Mouse (Mus musculus): Measurements from ENCODE around the gene Coro2b. TPM values are rescaled to one million over a fixed set of nuclear protein-coding genes. Genes with fewer than 3 reads are reported as not detected.

Coro2b gene
- total RNA-seq, 2 experiments from 2014 or later = 178 to 185 TPM

DNA sequence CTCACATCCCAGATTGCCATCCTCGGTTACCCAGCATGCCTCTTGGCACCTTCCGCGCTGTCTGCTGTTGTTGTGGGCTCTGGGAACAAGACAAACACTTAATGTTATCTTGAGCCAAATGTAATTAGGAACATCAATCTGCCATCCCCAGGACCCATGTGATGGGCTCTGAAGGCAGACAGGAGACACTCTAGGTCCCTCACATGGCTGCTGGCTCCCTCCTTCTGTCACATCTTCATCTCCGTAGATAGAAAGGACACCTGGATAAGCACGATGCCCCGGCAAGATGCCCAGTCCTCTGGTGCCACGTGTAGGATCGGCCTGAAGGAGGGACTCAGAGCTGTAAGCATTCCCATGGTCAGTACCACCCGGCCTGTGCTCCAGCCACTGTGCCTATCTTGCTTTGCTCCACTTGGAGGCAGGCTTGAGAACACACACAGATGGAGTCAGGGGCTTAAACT, 2.4 kb upstream of the Coro2b start:
- TF ChIP-seq CTCF (IDR thresholded peaks at IDR 0.05) = no peak; the same call in 1 of the 2 replicates
- Histone ChIP-seq H3K4me3 (no peak overlapping the region), H3K27ac (peak overlapping the region; percentile 87)
- intact Hi-C loops (cut with DNase I) = no loop called here
- DNase-seq (ENCODE audit: extremely low spot score in 1 of 2, low spot score in 2 of 2) = no peak

DNA sequence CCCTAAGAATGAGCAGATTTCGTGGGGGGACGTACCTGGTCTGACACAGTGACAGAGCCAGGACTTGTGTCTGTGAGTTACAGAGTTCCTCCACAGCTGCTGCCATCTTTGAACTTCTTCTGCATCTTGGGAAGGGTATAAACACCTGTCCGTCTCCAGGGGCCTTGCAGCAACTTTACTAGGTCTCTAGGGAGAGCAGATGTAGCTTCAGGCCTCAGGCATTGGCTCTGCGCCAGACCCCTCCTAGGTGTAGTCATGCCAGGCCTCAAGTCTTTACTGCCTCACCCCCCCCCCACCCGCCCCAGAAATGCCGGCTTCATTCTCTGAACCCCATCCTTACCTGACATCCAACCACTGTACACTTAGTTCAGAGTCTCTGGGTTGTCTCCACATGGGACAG, 1.1 kb upstream of the Coro2b start:
- no peak for DNase-seq (ENCODE audit: extremely low spot score in 1 of 2, low spot score in 2 of 2)
- no peak overlapping the region for H3K4me3 ChIP-seq
- intact Hi-C loops (cut with DNase I) = loop anchor here (2.0 kb wide), 1 partner anchor 67 kb away; no protein-coding TSS in a partner anchor
- H3K27ac ChIP-seq = no peak overlapping the region; the same call in 1 of the 2 replicates
- TF ChIP-seq CTCF (IDR thresholded peaks at IDR 0.05) = no peak

DNA sequence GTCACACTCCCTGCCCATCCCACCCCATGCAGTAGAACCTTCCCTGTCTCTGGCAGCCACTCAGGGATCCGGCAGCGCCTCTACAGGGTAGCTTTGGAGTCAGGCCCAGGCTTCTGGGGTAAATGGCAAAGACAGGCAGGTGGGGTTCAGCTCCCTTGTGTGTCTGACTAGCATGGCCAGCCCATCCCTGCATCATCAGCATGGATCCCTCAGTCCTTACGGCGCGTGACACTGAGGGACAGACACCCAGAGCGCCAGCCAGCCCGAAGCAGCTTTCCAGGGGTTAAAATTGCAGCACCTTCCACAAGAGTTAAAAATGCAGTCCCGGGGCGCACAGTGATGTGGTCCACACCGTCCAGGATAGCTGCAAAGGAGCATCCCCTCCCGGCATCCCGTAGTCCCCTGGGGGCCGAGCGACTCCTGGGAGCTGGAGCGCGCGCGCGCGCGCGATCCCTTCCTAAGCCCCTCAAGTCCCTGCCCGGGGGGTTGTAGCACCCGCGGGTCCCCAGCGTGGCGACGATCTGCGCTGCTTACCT, 657 bp downstream of the Coro2b start:
- intact Hi-C loops (cut with DNase I) = loop anchor here (2.0 kb wide), 1 partner anchor 65 kb away; no protein-coding TSS in a partner anchor
- peak; percentile 26 for TF ChIP-seq CTCF (IDR thresholded peaks at IDR 0.05)
- Histone ChIP-seq H3K27ac (peak overlapping the region; percentile 98), H3K4me3 (peak overlapping the region; percentile 76)
- peak; percentile 56 to 63 for DNase-seq (ENCODE audit: extremely low spot score in 1 of 2, low spot score in 2 of 2)

DNA sequence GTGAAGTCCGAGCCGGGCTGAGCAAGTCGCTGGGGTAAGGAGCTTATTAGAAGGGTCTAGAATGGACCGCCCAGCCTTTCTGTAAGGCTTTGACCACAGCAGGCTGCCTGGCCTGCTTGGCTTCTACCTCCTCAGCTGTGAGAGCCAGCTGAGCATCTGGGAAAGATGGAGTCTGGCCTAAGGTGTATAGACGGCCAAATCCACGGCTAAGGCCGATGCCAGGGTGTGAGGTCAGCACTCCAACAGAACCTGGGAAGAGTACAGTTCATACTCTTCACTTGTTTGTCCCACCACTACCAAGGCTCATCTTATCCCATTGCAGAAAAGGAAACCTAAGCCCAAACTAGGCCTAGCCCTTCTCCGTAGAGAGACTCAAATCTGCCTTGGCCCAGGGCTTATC, 1.3 kb downstream of the Coro2b start:
- TF ChIP-seq CTCF (IDR thresholded peaks at IDR 0.05) = no peak
- Histone ChIP-seq H3K27ac (peak overlapping the region; percentile 98), H3K4me3 (peak overlapping the region; percentile 76)
- DNase-seq (ENCODE audit: extremely low spot score in 1 of 2, low spot score in 2 of 2) = no peak
- intact Hi-C loops (cut with DNase I) = no loop called here

DNA sequence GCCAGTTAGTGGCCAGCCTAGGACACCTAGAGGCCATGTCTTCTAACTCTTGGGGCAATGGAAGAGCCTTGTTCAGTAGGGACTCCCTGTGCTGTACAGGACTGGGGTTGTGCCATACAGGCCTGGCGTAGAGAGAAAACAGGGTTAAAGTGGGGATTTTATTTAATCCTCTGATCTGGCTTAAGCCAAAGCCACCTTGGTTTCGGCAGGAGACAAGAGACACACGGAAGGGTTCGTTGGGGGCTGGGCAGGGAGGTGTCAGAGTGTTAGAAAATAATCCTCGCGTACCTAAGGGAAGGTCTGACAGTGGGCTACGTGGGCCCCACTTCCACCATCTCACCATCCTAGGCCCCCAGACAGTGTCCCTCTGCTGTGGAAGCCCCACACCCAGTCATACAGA, 2.2 kb downstream of the Coro2b start:
- H3K4me3 ChIP-seq = peak overlapping the region; percentile 76

DNA sequence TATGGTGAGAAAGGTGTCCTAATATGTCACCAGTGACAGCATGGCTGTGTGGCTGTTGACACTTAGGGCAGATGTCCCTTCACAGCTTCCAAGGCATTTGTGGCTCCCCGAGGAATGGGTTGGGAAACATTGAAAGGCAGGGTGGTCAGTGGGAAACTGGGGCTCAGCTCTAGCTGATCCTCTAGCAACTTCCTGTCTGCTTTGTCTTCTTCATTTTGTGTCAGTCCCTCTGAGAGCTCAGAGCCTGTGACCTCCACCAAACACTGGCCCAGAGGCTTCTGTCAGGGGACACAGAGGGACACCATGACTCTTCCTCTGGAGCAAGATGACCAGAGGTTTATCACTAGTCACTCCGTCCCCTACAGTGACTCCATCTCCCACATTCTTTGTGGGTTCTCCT, 2.7 kb downstream of the Coro2b start:
- intact Hi-C loops (cut with DNase I) = no loop called here
- H3K27ac ChIP-seq = peak overlapping the region; percentile 98; the same call in 1 of the 2 replicates

More for the DNA sequence above, 2.2 kb downstream of the Coro2b start:
- no peak for DNase-seq (ENCODE audit: extremely low spot score in 1 of 2, low spot score in 2 of 2)
- TF ChIP-seq CTCF (IDR thresholded peaks at IDR 0.05) = no peak
- peak overlapping the region; percentile 98 for H3K27ac ChIP-seq
- intact Hi-C loops (cut with DNase I) = no loop called here

DNA sequence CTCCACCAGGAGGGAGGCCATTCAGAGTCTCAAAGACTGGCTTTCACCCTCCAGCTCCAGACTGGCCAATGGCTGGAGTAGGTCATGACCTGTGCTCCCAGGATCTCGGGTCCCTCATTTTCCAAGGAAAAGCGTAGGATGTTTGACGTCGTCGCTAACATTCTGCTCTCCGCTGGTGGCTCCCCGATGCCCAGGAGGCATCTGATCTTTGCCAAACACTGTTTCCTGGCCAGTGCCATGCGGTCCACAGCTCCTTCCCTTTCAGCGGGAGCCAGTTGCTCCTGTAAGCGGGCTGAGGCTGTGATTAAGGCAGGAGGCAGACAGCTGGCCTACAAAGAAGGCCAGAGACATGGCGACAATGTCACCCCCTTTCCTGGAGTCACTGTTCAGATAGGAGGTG, 4.0 kb downstream of the Coro2b start:
- TF ChIP-seq CTCF (IDR thresholded peaks at IDR 0.05) = no peak
- DNase-seq (ENCODE audit: extremely low spot score in 1 of 2, low spot score in 2 of 2) = no peak
- Histone ChIP-seq H3K4me3 (0 out of 2 replicates have a peak overlapping the region, but pooled peaks have one; percentile 6), H3K27ac (peak overlapping the region; percentile 75)
- intact Hi-C loops (cut with DNase I) = no loop called here

More for the DNA sequence above, 2.7 kb downstream of the Coro2b start:
- no peak for DNase-seq (ENCODE audit: extremely low spot score in 1 of 2, low spot score in 2 of 2)
- no peak for TF ChIP-seq CTCF (IDR thresholded peaks at IDR 0.05)
- H3K4me3 ChIP-seq = no peak overlapping the region; the same call in 1 of the 2 replicates

DNA sequence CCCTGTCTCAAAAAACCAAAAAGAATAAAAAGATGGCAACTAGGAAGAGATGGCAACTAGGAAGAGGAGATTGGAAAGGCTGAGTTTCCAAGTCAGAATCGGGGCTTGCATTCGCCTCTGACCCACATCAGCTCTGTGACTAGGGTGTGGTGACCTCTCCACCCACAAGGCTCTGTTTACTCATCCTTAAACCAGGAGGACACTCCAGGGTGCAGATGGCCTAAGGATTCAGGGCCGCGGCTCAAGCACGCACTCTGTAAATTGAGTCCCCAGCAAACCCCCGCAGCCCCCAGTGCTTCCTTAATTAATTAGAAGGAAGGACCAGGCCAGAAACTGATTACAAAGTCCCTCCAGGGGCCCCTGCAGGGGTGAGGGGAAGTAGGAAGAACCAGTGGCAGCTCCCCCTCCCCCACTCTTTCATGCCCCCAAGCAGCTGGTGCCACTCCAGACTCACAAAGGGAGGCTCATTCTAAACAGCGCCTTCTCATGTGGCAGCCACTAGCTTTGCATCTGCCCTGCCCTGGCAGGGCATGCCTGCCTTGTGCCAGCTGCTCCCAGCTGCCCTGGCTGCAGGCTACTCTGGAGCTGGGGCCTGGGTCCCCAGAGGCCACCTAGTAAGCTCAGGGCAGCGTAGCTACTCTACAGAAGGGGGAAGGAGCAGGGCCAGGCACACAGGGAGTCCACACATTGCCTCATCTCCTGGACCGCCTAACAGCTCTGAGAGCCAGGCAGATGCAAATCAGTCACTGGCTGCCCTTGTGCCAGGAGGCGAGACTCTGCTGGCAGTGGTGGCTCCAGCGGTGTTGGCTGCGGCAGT, 5.2 kb downstream of the Coro2b start:
- TF ChIP-seq CTCF (IDR thresholded peaks at IDR 0.05) = no peak
- intact Hi-C loops (cut with DNase I) = no loop called here
- DNase-seq (ENCODE audit: extremely low spot score in 1 of 2, low spot score in 2 of 2) = peak in 1 of 2 experiments; percentile 61
- Histone ChIP-seq H3K4me3 (peak overlapping the region; percentile 17; the same call in 1 of the 2 replicates), H3K27ac (peak overlapping the region; percentile 86)

DNA sequence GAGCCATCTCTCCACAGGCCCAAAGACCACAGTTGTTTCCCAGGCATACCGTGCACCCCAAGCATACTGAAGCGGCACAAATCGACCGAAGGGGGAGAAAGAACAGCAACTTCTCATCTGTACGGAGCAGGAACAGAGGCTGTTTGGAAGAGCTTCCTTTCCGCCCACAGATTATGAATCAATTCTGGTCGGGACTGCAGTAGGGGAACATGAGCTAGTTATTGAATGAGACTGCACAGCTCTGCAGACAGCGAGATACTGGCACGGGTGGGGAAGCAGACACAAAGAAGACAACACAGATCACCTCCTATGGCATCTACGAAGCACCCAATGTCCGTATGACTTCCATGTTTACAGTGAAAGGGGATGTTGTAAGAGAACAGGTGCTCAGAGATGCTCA, 8.3 kb downstream of the Coro2b start:
- intact Hi-C loops (cut with DNase I) = no loop called here
- no peak for DNase-seq (ENCODE audit: extremely low spot score in 1 of 2, low spot score in 2 of 2)
- no peak for TF ChIP-seq CTCF (IDR thresholded peaks at IDR 0.05)
- Histone ChIP-seq H3K4me3 (no peak overlapping the region), H3K27ac (peak overlapping the region; percentile 73)

DNA sequence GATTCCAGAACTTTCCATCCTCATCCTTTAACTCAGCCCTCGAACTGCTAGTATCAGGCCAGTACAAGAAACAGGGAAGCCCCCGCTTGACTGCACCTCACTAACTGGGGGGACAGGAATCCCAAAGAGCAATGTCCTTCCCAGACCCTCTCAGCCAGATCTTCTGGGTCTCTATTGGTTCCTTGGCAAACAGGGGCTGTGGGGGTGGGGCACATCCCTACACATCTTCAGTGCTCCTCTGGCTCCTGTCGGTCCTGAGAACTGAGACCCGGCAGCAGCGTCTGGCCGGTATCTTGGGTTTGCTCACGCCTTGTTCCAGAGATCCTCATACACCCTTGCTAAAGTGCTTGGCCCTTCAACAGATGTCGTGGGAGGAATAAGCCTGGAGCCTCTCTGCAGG, 10.0 kb downstream of the Coro2b start:
- H3K27ac ChIP-seq = peak overlapping the region; percentile 4
- TF ChIP-seq CTCF (IDR thresholded peaks at IDR 0.05) = no peak
- intact Hi-C loops (cut with DNase I) = no loop called here
- no peak overlapping the region for H3K4me3 ChIP-seq
- DNase-seq (ENCODE audit: extremely low spot score in 1 of 2, low spot score in 2 of 2) = no peak

DNA sequence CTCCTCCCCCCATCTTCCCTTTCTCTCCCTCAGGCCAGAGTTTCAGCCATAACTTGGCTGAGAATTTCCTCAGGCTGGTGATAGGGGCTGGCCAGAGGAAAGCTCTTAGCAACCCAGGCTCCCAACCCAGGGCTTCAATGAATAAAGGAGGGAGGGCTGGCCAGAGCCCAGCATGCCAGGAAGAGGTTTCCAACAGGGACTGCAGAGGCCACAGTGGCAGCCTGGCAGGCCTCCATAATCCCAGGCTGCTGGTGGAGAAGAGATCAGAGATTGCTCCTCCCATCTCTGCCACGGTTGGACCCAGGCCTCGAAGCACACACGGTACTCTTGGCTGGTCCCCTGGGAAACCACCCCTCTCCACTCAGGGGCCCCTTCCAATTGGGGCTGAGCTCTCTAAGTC, 10.4 kb downstream of the Coro2b start:
- TF ChIP-seq CTCF (IDR thresholded peaks at IDR 0.05) = no peak
- intact Hi-C loops (cut with DNase I) = no loop called here
- Histone ChIP-seq H3K27ac (peak overlapping the region; percentile 4), H3K4me3 (no peak overlapping the region)
- peak in 1 of 2 experiments; percentile 58 for DNase-seq (ENCODE audit: extremely low spot score in 1 of 2, low spot score in 2 of 2)

DNA sequence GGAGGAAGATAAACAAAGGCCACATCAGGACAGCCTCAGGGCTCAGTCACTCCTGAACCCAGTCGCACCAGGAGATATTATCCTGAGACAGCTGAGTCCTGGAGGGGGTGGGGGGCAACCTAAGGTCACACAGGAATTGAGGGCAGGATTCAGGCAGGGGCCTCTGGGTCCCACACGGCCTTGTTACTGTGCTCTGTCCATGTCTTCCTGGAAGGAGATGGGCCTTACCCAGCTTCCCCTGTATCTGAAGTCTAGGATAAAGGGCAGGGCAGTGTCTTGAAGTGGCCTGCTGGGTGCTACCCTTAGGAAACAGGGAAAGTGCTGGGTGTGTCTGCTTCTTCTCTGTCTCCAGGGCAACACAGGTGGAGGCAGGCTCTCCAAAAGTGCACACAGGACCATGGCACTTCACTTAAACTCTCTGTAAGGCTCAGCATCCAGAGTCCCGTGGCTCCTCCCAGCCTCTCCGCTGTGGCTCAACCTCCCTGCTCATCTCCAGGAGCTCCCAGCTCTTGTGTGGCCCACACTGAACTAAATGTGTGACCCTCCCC, 12.0 kb downstream of the Coro2b start:
- no peak for DNase-seq (ENCODE audit: extremely low spot score in 1 of 2, low spot score in 2 of 2)
- intact Hi-C loops (cut with DNase I) = no loop called here
- TF ChIP-seq CTCF (IDR thresholded peaks at IDR 0.05) = no peak
- no peak overlapping the region for H3K4me3 ChIP-seq
- peak overlapping the region; percentile 84 for H3K27ac ChIP-seq
